Mouse (Mus musculus): ENCODE measurements around the gene Cyp3a13.
"Not testable (repeated sequence)": the region's sequence is repeated elsewhere in the genome, so short reads cannot be mapped to it uniquely, and the experiment has no call there.

The Cyp3a13 gene

GRCm38 (mm10) chr5:137872381-137872702, 49.1 kb downstream of the Cyp3a13 start:
- not testable (repeated sequence) for DNase-seq (ENCODE audit: low spot score)

DNA sequence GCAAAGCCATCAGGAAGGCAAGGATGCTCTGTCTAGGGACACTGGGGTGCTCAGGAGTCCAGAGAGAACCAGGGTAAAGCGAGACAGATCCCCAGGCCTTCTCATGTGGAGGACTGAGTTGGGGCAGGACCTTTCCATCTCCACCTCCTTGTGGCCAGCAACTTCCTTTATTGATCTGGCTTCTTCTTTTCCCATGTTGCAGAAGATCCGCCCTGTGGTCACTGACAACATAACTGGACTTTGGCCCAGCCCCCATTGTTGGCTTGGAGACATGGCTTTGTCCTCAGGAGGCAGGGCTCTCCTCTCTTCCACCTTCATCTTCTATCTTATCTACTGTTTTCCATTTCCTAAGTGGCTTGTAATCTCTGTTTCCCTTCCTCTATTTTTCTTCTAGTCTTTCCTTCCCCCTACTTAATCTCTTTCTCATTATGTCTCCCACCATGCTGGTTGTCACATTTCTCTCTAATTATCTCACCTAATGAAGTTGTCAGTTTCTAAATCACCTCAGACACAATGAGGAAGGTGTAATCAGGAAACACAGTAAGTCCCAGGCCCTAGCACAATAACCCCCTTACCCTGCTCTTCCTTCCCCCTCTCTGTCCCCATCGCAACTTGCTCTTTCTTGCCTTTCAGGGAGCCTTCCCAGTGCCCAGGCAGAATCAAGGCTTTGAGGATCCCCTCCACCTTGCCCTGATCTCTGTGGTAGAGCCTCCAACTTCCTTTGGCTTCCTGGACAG, 49.6 kb downstream of the Cyp3a13 start, which contains the start of gene Pilrb2:
Pilrb2 (minus strand) TSS at position 172 of the 737 bp plus-strand sequence.
- not testable (repeated sequence) for DNase-seq (ENCODE audit: low spot score)

GRCm38 (mm10) chr5:137868600-137868999, 52.8 kb downstream of the Cyp3a13 start:
- not testable (repeated sequence) for DNase-seq (ENCODE audit: low spot score)

GRCm38 (mm10) chr5:137864008-137864407, 57.4 kb downstream of the Cyp3a13 start:
- DNase-seq (ENCODE audit: low spot score), result not testable (repeated sequence)

- not testable (repeated sequence) for DNase-seq (ENCODE audit: low spot score)
These were observed 63.3 kb downstream of the Cyp3a13 start, which contains the start of gene Pilrb1 for GRCm38 (mm10) chr5:137857960-137858710. Gene Pilrb1 (minus strand): TSS chr5:137858106.

DNA sequence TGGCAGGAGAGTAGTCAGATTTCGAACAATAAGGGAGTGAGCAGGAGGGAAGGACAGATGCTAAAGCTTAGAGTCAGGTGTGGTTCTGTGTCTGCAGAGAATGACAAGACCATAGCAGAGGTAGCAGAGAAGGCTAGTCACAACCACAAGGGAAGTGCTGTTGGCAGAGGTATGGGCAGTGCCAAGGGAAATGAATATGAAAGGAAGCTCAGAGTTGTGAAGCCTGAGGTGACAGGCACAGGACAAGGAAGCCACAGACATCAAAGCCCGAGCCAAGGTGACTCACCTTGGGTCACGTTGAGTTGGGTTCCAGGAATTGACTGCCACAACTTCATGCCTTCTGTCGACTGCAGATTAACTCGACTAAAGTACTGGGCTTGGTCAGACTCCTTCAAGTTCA, 64.5 kb downstream of the Cyp3a13 start:
- DNase-seq (ENCODE audit: low spot score), result not testable (repeated sequence)

- DNase-seq (ENCODE audit: low spot score), result not testable (repeated sequence)
These were observed 66.5 kb downstream of the Cyp3a13 start for GRCm38 (mm10) chr5:137854907-137855306.

DNA sequence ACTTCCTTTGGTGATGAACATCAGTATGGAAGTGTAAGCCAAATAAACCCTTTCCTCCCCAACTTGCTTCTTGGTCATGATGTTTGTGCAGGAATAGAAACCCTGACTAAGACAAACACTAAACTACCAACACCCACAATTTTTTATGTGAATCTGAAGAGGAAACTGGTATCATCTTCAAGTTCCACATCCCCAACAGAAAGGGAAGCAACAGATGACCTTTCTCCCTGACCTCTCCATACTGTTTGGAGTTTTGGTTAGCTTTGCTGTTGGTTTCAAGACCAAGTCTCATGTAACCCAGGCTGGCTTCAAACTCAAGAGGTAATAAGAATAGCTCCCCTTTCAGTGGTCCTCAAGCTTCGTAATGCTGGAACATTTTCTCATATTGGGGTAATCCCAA, 71.1 kb downstream of the Cyp3a13 start:
- not testable (repeated sequence) for DNase-seq (ENCODE audit: low spot score)
